In genomic region chr17:25970448-25970847, GRCm38 (mm10) we compare ENCODE assay signal across 11 mouse cellular contexts. TPM values are rescaled to one million over a fixed set of nuclear protein-coding genes. Genes with fewer than 3 reads are reported as not detected.
A peak's percentile ranks its signal among the peaks of the same experiment; 100 is the strongest.
DNase-seq lines count a peak whose midpoint lies in the region; ATAC-seq lines count a peak whose summit lies in the region.
"Had no signal": no experiment of that assay in that cellular context is flagged by ENCODE, and none has a peak within 500 bp of the region (broad histone marks: within the 10 kb centered on the region; RNA-seq: fewer than 3 reads in every experiment).

No protein-coding gene starts in this region.

- peak overlapping the region; percentile 62 for H3K27ac ChIP-seq in forebrain, embryonic 15.5 days (replicated peaks)
- H3K27ac ChIP-seq in forebrain, embryonic 12.5 days, result no peak overlapping the region
- H3K27ac ChIP-seq: embryonic facial prominence, embryonic 10.5 days had no signal

- no peaks in the 10 kb centered on the region for H3K27me3 ChIP-seq in forebrain, embryonic 15.5 days
- H3K27me3 ChIP-seq in forebrain, embryonic 12.5 days, result no peaks in the 10 kb centered on the region
- no peaks in the 10 kb centered on the region for H3K27me3 ChIP-seq in megakaryocyte, embryonic 14.5 days (replicated peaks)
- no peaks in the 10 kb centered on the region for H3K27me3 ChIP-seq in splenic B cell, adult 2 months (ENCODE audit: control insufficient read depth, insufficient read depth, low read length, poor library complexity, severe bottlenecking)

- H3K9me3 ChIP-seq in forebrain, embryonic 15.5 days, result no peaks in the 10 kb centered on the region
- no peaks in the 10 kb centered on the region for H3K9me3 ChIP-seq in forebrain, embryonic 12.5 days
- no peaks in the 10 kb centered on the region for H3K9me3 ChIP-seq in megakaryocyte, embryonic 14.5 days
- H3K9me3 ChIP-seq: embryonic facial prominence, embryonic 10.5 days had no signal

- peak; percentile 21 for DNase-seq in splenic B cell, adult 2 months (ENCODE audit: low read depth, low spot score)
- no peak for DNase-seq in heart, adult 11 months
- DNase-seq in layer of hippocampus, postnatal 25 days (ENCODE audit: extremely low spot score in 1 of 2, low spot score in 1 of 2), result no peak

- H3K9ac ChIP-seq in forebrain, embryonic 15.5 days (replicated peaks), result no peak overlapping the region
- no peak overlapping the region for H3K9ac ChIP-seq in forebrain, embryonic 12.5 days

- H3K4me2 ChIP-seq in forebrain, embryonic 15.5 days (replicated peaks), result no peak overlapping the region
- no peak overlapping the region for H3K4me2 ChIP-seq in forebrain, embryonic 12.5 days

- H3K4me1 ChIP-seq in forebrain, embryonic 15.5 days, result no peaks in the 10 kb centered on the region
- H3K4me1 ChIP-seq in forebrain, embryonic 12.5 days, result no peaks in the 10 kb centered on the region
- H3K4me1 ChIP-seq in megakaryocyte, embryonic 14.5 days, result peaks cover 32% of the 10 kb centered on the region

- H3K36me3 ChIP-seq in forebrain, embryonic 15.5 days, result no peaks in the 10 kb centered on the region
- peaks cover 3% of the 10 kb centered on the region; the same call in 1 of the 2 replicates for H3K36me3 ChIP-seq in forebrain, embryonic 12.5 days (replicated peaks)
- peaks cover 12% of the 10 kb centered on the region for H3K36me3 ChIP-seq in megakaryocyte, embryonic 14.5 days (replicated peaks; ENCODE audit: low read length)
- H3K36me3 ChIP-seq in splenic B cell, adult 2 months (ENCODE audit: control insufficient read depth, insufficient read depth, low read length, poor library complexity, severe bottlenecking), result no peaks in the 10 kb centered on the region

- WGBS in forebrain, embryonic 15.5 days, result 86% methylated on average over 9 of the region's 9 CpGs
- WGBS in forebrain, embryonic 12.5 days, result 95% methylated on average over 9 of the region's 9 CpGs

- H3K4me3 ChIP-seq in forebrain, embryonic 15.5 days, result no peak overlapping the region
- no peak overlapping the region for H3K4me3 ChIP-seq in forebrain, embryonic 12.5 days (replicated peaks)
- peak overlapping the region; percentile 5 for H3K4me3 ChIP-seq in megakaryocyte, embryonic 14.5 days (replicated peaks)
- H3K4me3 ChIP-seq: embryonic facial prominence, embryonic 10.5 days had no signal

- ATAC-seq in forebrain, embryonic 15.5 days (replicated peaks), result no peak
- ATAC-seq in forebrain, embryonic 12.5 days (ENCODE audit: low FRiP score), result no peak
- ATAC-seq in megakaryocyte, adult 5-6 weeks (ENCODE audit: poor library complexity, severe bottlenecking), result no peak
- ATAC-seq in erythroid progenitor cell, adult 5-6 weeks (replicated peaks; ENCODE audit: low FRiP score, poor library complexity, severe bottlenecking), result peak; percentile 44; the same call in 1 of the 2 replicates

RNA-seq across cellular contexts. Expression of gene Capn15, which starts 15.1 kb away (rescaled TPM):
- 23.9 and 24.8 TPM in 2 replicates for polyA plus RNA-seq in forebrain, embryonic 15.5 days (2015; fragmentation: Nextera tagmentation; extraction: Ambion mirVana)
- polyA plus RNA-seq in forebrain, embryonic 12.5 days (2016; fragmentation: Nextera tagmentation; extraction: Ambion mirVana), result 30.6 and 31.7 TPM in 2 replicates
- polyA plus RNA-seq in megakaryocyte, embryonic 14.5 days (2012; ENCODE audit: insufficient read depth, low replicate concordance), result 12.2 and 39.3 TPM in 2 replicates
- total RNA-seq in megakaryocyte, adult 5-6 weeks (2015), result 9.1 and 10.4 TPM in 2 replicates
- total RNA-seq in megakaryocyte, adult 5-6 weeks (2017), result 3.5 and 3.7 TPM in 2 replicates
- total RNA-seq in erythroid progenitor cell, adult 5-6 weeks (2015; ENCODE audit: low replicate concordance), result 9.6 and 9.7 TPM in 2 replicates
- 5.7 and 9.1 TPM in 2 replicates for total RNA-seq in erythroid progenitor cell, adult 5-6 weeks (2017; ENCODE audit: low replicate concordance)
- total RNA-seq in layer of hippocampus, postnatal 25 days (2021), result 10 to 100 TPM; 48.7 to 55.2 TPM

RNA-seq across cellular contexts. Expression of gene A930017K11Rik, which starts 18.1 kb away (rescaled TPM):
- 0.09 TPM in 1 of 2 replicates, not detected in the other for polyA plus RNA-seq in forebrain, embryonic 15.5 days (2015; fragmentation: Nextera tagmentation; extraction: Ambion mirVana)
- 0.08 and 0.13 TPM in 2 replicates for polyA plus RNA-seq in forebrain, embryonic 12.5 days (2016; fragmentation: Nextera tagmentation; extraction: Ambion mirVana)
- not detected in 2 replicates for polyA plus RNA-seq in megakaryocyte, embryonic 14.5 days (2012; ENCODE audit: insufficient read depth, low replicate concordance)
- total RNA-seq in megakaryocyte, adult 5-6 weeks (2015), result not detected in 2 replicates
- total RNA-seq in megakaryocyte, adult 5-6 weeks (2017), result not detected in 2 replicates
- total RNA-seq in erythroid progenitor cell, adult 5-6 weeks (2015; ENCODE audit: low replicate concordance), result not detected in 2 replicates
- total RNA-seq in erythroid progenitor cell, adult 5-6 weeks (2017; ENCODE audit: low replicate concordance), result not detected in 2 replicates
- total RNA-seq in layer of hippocampus, postnatal 25 days (2021), result under 1 TPM; 0.34 to 0.47 TPM
- total RNA-seq: granulocyte monocyte progenitor cell, adult 5-6 weeks; hematopoietic stem cell, adult 5-6 weeks had no signal

RNA-seq across cellular contexts. Expression of gene Nhlrc4, which starts 25.7 kb away (rescaled TPM):
- polyA plus RNA-seq in forebrain, embryonic 15.5 days (2015; fragmentation: Nextera tagmentation; extraction: Ambion mirVana), result not detected in 2 replicates
- polyA plus RNA-seq in forebrain, embryonic 12.5 days (2016; fragmentation: Nextera tagmentation; extraction: Ambion mirVana), result 0.09 and 0.72 TPM in 2 replicates
- not detected in 2 replicates for polyA plus RNA-seq in megakaryocyte, embryonic 14.5 days (2012; ENCODE audit: insufficient read depth, low replicate concordance)
- total RNA-seq in megakaryocyte, adult 5-6 weeks (2015), result not detected in 2 replicates
- total RNA-seq in megakaryocyte, adult 5-6 weeks (2017), result not detected in 2 replicates
- 13.7 and 13.8 TPM in 2 replicates for total RNA-seq in erythroid progenitor cell, adult 5-6 weeks (2015; ENCODE audit: low replicate concordance)
- 13.7 and 18.9 TPM in 2 replicates for total RNA-seq in erythroid progenitor cell, adult 5-6 weeks (2017; ENCODE audit: low replicate concordance)
- under 1 TPM in 1 of 2 experiments, not detected in 1; 0.52 TPM for total RNA-seq in layer of hippocampus, postnatal 25 days (2021)
- total RNA-seq: granulocyte monocyte progenitor cell, adult 5-6 weeks; hematopoietic stem cell, adult 5-6 weeks had no signal

RNA-seq across cellular contexts. Expression of gene Pigq, which starts 25.7 kb away (rescaled TPM):
- 51.7 and 53.4 TPM in 2 replicates for polyA plus RNA-seq in forebrain, embryonic 15.5 days (2015; fragmentation: Nextera tagmentation; extraction: Ambion mirVana)
- polyA plus RNA-seq in forebrain, embryonic 12.5 days (2016; fragmentation: Nextera tagmentation; extraction: Ambion mirVana), result 51.4 and 53.0 TPM in 2 replicates
- polyA plus RNA-seq in megakaryocyte, embryonic 14.5 days (2012; ENCODE audit: insufficient read depth, low replicate concordance), result 48.5 and 65.5 TPM in 2 replicates
- total RNA-seq in megakaryocyte, adult 5-6 weeks (2015), result 44.2 and 45.2 TPM in 2 replicates
- total RNA-seq in megakaryocyte, adult 5-6 weeks (2017), result 33.8 and 36.5 TPM in 2 replicates
- 1,618 and 1,746 TPM in 2 replicates for total RNA-seq in erythroid progenitor cell, adult 5-6 weeks (2015; ENCODE audit: low replicate concordance)
- 1,554 and 1,638 TPM in 2 replicates for total RNA-seq in erythroid progenitor cell, adult 5-6 weeks (2017; ENCODE audit: low replicate concordance)
- 100 to 1,000 TPM; 135 to 137 TPM for total RNA-seq in layer of hippocampus, postnatal 25 days (2021)

RNA-seq across cellular contexts. Expression of gene Rab40c, which starts 50.9 kb away (rescaled TPM):
- 50.8 and 52.6 TPM in 2 replicates for polyA plus RNA-seq in forebrain, embryonic 15.5 days (2015; fragmentation: Nextera tagmentation; extraction: Ambion mirVana)
- 35.1 and 36.5 TPM in 2 replicates for polyA plus RNA-seq in forebrain, embryonic 12.5 days (2016; fragmentation: Nextera tagmentation; extraction: Ambion mirVana)
- polyA plus RNA-seq in megakaryocyte, embryonic 14.5 days (2012; ENCODE audit: insufficient read depth, low replicate concordance), result 8.8 and 24.8 TPM in 2 replicates
- total RNA-seq in megakaryocyte, adult 5-6 weeks (2015), result 7.9 and 12.8 TPM in 2 replicates
- total RNA-seq in megakaryocyte, adult 5-6 weeks (2017), result 9.1 and 16.1 TPM in 2 replicates
- total RNA-seq in erythroid progenitor cell, adult 5-6 weeks (2015; ENCODE audit: low replicate concordance), result 2.2 and 2.5 TPM in 2 replicates
- total RNA-seq in erythroid progenitor cell, adult 5-6 weeks (2017; ENCODE audit: low replicate concordance), result 0.98 and 3.2 TPM in 2 replicates
- total RNA-seq in layer of hippocampus, postnatal 25 days (2021), result 10 to 100 TPM; 41.0 to 52.9 TPM

Comparison
In these comparisons a context has a peak if more than half of its experiments do, and no peak if none do; other contexts are left out.
1. RNA of gene Capn15, which starts 15.1 kb away (total RNA-seq): 48.7 to 55.2 TPM in layer of hippocampus, postnatal 25 days; 3.5 to 10.4 TPM in megakaryocyte, adult 5-6 weeks and 5.7 to 9.7 TPM in erythroid progenitor cell, adult 5-6 weeks; every median in the first group is over 4 times any median in the second.
2. RNA of gene Nhlrc4, which starts 25.7 kb away (total RNA-seq): 13.7 to 18.9 TPM in erythroid progenitor cell, adult 5-6 weeks; 0.52 TPM in layer of hippocampus, postnatal 25 days and not detected in megakaryocyte, adult 5-6 weeks; every median in the first group is over 4 times any median in the second.